Mouse (Mus musculus) MEL-GATA-1-ER (cell line): ENCODE results near the gene Gm20458.

Source experiments
- DNase-seq: peaks from one replicate; pipeline ENCODE4 v3.0.0-alpha.2; 2012; ENCODE audit warnings: low read depth; ENCODE audit errors: extremely low read depth

Gene Gm20458

DNA sequence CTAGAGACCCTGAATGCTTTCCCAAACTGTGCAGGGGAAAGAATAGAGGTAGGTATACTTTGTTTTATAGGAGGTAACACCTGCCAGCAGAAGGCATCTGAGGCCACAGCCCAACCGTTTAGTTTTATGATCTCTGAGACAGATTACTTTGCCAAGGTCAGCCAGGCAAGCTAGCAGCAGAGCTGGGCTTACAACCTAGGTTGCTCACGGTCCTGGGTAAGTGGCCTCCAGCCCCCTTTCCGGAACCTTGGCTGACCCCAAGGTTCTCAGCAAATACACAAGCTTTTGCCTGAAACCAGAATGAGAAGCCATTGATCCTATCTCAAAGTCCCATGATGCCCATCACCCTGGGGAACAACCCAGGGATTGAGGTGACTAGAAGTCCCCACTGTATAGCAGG, 26.1 kb upstream of the Gm20458 start:
- DNase-seq, result no peak

DNA sequence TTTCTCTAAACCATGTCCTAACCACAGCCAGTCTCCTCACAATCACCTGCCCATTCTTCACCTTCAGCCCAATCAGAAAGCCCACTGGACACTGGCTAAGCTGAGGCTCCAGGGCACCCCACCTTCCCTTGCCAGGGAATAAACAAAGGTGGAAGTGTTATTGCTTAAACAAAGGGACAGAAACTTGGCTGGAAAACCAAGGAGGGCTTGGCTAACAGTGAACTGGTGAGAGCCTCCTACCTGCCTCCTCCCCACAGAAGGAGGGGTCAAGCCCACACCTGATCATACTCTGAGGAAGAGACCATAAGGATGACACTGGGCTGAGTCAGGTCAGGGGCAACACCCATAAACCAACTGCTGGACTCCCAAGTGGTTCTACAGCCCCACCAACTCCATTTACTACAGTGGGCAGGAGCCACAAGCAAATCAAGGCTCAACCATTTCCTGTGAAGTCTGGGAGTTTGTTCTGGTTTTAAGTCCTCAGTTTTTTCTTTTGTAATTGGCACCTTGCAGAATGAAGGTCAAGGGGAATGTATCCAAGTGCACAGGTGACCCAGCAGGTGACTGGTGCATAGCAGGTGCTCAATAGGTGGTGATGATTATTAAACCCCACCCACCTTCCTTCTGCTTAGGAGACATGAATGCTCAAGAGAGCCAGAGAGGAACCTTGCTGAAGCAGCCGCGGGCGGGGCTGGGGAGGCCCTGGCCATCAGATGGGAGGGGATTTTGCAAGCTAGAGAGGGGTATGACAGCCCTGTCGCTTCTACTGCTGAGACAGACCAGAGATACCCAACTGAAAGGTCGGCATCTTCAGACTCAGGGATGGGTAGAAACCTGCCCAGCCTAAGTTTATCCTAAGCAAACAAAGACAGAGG, 25.3 kb upstream of the Gm20458 start:
- no peak for DNase-seq

DNA sequence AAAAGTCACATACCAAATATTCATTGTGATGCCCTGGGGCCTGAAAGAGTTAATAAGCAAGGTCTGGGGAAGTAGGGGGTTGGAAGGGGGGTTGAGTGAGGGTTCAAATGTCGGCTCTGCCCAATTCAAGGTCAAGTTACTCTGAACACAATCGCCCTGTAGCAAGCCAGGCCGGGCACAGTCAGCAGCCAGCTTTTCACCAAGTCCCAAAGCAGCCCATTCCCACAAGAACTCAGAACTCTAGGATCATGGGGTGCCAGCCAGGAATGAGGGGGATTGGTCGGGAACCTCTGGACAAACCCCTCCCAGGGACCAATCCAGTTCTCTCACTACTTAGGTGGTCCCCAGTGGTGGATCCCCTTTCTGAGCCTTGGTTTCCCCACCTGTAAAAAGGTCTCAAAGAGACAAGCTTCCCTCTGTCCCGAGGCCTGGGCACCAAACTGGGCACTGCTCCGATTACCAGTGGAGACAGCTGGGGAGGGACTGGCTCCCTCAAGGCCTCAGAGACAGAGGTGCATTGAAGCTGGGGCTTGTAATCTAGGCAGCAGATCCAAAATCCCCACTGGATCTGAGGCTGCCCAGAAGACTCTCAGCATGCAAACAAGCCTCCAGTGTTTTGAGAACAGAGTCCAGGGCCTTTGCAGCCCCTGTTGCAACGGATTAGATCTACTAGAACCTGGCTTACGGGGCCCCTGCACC, 24.4 kb upstream of the Gm20458 start:
- DNase-seq, result no peak

DNA sequence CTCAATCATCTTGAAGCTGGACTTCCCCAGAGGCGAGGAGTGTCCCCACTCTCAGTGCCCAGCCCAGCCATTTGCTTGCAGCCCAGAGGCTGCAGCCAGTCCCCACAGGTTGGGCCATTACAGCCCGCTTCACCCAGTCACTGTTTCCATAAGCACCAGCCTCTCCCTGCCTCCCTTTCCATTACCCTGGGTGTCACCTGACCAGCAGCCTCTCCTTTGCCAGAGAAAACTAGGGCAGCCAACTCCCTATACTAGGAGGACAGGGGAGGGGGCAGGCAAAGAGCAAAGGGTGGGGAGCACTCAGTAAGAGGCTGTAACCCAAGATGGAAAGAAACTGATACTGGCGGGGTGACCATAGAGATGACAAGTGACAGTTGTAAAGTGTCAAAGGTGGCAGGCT, 23.8 kb upstream of the Gm20458 start:
- DNase-seq, result no peak

DNA sequence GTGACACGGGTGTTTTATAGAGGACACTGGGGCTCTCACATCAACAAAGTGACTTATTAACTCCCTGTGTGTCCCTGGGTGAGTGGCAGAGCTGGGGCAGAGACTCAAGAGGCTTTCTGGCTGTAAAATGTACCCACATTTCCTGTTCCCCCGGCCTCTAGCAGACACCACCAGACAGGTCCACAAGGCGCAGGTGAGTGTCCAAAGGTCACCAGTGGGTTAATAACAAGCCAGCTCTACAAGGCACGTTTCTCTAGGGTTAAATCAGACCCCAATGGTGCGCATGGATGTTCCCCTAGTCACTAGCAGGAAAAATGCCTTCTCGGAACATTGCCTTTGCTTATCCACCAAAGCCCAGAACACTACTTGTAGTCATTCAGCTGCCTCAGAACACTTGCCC, 23.1 kb upstream of the Gm20458 start:
- DNase-seq, result no peak

DNA sequence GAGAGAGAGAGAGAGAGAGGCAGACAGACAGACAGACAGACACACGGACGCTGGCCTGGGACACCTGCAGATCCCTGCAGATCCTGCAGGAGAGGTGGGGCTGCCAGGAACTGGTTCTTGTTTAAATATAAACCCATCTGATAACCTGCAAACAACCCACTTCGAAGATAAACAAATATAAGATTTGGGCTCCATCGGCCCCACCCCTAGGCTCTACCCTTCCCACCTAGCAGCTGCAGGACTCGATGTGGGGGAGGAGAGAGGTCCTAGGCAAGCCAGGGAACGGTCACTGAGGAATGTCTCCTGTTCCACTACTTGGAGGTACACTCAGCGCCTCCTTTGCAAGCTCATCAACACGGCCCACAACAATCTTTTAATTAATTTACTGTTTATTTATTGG, 22.5 kb upstream of the Gm20458 start:
- DNase-seq, result no peak

DNA sequence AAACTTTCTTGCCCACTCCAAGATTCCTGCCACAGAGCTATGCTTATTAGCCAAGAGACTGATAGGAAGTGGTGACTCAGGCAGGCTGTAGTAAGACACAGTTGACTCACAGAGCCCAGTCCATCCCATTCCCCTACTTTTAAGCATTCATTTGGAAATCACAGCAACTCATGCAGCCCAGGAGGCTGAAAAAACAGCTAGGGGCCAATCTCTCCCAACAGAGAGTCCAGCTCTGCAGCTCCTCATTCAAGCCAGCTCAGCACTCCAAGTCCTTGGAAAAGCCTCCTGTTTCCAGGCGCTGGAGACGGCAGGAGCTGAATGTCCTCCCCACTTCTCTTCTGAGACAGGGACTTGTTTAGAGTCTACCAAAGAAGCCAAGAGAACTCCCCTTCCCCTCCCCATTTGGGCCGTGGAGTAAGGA, 21.8 kb upstream of the Gm20458 start:
- DNase-seq, result no peak

DNA sequence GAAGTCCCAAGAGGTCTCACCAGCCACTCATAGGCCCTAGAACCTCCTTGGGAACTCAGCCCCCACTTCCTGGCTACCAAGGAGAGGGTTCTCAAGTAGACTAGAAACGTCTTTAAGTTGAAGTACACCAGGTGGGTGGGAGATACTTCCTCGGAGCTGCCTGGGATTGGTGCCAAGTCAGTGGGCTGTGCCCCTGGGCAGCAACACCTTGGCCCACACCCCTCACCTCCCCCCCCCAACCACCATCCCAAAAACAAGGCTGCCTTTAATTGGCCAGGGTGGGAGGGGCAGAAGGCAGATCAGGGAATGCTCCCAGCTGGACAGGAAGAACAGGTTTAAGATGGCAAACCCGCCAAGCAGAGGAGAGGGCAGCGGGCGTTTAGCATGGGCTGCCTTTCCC, 20.5 kb upstream of the Gm20458 start:
- no peak for DNase-seq

DNA sequence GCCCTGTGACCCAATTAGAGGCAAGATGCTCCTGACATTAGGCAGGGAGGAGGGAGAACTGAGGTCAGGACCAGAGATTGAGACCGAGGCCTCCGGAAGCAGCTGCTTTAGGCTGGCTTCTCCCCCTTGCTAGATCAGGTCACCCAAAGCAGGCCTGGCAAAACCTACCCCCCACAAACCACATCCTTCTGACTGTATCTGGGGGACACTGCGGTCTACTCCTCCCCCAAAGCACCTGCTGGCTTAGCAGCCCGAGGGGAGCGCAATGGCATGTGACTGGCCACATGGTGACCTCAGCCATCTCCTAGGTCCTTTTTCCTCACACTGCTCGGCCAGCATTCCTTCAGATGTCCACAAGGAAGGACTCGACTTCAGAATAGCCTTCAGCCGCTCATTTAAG, 19.6 kb upstream of the Gm20458 start:
- DNase-seq, result no peak

DNA sequence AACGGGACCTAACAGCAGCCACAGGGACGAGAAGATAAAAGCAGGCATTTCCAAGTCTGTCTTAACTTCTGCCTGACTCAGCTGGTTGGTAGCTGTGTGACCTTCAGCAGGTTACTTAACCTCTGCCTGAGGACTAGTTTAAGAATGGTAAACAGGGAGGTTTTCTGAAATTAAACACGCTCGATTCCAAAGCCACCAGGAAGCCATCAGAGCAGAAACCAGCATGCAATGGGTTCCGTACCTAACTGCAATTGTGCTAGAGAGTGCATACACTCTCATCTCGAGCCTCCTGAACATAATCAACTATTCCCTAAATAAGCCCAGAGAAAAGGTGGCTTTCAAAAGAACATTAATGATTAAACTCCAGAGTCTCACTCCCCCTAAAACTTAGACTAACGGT, 19.0 kb upstream of the Gm20458 start:
- DNase-seq, result no peak

DNA sequence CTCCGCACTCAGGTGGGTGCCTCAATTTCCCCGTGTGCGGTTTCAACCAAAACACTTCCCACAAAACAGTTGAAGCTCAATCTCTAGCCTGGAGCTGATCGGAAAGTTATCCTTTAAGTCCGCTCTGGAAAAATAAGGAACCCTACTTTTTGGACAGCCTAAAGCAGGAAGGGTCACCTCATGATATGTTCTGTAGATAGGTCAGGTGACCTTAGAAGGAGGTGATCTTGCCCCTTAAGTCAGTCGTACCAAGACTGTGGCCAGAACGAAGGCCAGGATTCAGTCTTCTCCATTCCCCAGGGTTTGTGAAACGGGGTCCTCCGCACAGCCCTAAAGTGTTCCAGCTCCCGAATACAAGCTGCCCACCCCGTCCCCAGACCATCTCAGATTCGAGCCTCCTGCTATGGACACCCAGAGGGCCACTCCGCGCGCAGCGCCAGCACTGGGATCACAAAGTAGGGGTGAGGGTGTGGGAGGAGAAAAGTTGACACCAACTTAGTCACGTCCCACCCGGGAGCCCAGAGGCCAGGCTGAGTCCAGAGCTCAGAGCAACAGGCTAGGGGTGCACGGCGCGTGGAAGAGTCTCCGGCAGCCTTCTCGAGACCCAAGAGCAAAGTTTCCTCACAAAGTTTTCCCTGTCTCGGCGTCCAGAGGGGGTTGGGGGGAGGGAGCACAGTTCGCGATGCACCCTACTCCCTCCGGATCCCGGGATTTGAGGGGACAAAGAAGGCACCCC, 18.3 kb upstream of the Gm20458 start:
- no peak for DNase-seq

DNA sequence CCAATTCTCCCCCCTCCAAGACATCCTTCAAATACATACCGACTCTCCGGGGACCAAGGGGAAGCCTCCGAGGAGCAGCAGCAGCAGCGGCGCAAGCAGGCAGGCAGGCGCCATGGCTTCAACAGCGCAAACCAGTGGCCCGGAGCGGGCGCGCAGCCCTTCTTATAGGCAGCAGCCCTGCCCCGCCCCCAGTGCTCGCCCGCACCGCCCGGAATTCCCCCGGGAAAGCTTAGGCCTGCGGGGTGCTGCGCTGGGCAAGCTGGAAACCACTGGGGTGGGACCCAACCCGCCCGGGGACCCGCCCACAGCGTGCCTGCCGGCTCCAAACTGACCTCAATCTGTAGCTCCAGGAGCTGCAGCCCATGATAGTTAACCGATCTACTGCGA, 17.7 kb upstream of the Gm20458 start:
- DNase-seq, result no peak

DNA sequence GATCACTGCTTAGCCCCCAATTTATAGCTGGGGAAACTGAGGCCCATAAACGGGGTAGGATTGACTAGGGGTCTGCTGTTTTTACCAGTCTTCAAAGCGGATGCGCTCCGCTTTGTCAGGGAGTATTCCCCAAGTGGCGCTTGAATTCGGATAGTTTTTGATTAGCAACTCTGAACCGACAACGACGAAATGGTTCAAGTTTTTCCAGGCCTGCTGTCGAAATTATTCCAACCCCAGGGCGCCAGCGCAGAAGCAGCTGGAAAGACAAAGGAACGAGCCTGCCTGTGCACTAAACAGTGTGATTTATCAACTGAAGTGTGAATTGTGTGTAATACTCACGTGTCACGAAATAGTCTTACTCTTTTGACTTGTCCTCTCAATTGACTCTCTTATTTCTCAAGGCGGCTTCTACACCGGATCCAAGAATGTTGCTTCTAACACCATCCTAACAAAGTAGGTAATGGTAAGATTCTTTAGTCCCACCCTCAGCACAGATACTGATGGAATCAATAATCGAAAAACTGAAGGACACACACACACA, 17.2 kb upstream of the Gm20458 start, which contains the start of gene Sdc4:
Gene Sdc4 (minus strand): TSS at position 428 of the 541 bp plus-strand sequence.
- no peak for DNase-seq

DNA sequence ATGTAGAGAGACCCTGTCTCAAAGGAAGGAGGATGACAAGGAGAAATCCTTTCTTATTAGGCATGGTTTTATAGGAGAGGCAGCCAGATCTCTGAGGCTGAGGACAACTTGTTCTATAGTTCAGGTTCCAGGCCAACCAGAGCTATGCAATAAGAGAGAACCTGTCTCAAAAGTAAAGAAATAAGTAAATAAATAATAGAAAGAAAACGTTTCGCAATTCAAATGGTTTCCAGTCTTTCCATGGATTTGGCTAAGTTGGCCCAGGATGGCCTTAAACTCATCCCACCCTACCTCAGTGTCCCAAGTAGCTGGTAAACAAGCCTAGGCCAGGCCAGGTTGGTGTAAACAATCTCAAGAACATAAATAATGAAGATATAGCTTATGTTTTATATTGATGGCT, 16.1 kb upstream of the Gm20458 start:
- no peak for DNase-seq

DNA sequence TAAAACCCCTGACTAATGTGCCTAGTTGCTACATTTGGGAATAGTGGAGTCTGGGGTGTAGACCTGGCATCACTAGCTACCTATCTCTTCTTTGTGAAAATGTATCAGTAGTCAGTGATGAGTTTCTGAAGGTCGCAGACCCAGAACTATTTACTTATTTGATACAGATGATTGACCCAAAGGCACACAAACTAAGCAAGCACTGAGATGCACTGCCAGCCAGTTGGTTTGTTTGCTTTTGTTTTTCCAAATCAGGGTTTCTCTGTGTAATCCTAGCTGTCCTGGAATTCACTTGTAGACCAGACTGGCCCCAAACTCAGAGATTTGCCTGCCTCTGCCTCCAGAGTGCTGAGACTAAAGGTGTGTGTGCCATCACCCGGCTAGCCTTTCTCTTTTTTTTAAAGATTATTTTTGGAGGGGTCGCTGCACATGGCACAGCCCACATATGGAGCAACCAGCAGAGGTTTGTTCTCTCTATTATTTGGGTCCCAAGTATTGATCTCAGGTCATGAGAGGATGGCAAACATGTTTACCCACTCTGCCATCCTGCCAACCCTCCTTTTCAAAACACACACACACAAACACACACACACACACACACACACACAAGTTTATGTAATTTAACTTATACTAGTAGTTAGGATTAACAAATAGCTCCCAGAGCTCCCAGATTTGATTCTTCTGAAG, 15.2 kb upstream of the Gm20458 start:
- no peak for DNase-seq

DNA sequence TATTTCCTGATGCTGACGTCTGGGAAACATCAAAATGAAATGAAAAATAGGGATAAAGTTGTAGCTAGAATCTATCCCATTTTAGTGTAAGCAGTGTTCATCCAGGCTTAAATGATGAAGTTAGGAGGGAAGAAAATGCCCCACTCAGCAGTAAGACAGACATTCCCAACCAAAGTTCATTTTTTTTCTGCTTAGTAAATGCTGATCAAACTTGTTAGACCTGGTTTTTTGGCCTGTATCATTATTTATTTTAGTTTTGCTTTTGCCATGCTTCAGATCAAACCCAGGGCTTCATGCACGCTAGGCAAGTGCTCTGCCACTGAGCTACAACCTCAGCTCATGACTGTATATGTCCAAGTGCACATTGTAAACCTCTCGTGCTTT, 14.7 kb upstream of the Gm20458 start:
- no peak for DNase-seq

DNA sequence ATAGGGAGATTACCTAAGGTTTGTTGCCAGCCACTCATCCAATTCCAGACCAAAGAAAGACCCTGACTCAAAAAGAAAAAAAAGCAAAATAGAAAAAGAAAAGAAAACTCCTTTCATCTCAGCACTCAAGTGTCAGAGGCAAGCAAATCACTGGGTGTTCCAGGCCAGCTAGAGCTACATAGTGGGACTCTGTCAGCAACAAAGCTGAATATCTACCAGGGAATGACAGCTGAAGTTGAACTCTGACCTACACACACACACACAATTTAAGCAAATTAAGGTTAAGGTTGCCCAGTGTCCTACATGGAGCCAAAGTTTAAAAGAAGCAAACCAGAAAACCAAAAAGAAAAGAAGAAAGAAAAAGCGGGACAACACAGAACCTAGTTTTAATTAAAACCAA, 12.6 kb upstream of the Gm20458 start:
- DNase-seq, result no peak

DNA sequence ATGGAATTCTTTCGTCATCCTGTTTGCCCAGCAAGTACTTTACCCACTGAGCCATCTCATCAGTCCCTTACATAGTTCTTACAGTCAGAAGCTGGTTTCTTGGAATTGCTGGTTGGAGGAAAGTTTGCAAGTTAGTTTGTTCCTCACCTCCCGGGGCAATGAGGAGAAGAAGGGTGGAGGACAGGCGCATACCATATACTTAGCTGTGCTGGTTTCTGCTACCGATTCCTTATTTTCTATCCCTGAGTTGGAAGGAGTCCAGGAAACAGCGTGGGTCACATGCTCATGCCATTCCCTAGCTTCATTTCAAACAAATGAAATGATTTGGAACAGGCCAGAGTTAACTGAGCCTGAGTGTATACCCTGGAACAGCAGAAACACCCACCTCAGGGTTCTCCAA, 11.8 kb upstream of the Gm20458 start:
- DNase-seq, result no peak

DNA sequence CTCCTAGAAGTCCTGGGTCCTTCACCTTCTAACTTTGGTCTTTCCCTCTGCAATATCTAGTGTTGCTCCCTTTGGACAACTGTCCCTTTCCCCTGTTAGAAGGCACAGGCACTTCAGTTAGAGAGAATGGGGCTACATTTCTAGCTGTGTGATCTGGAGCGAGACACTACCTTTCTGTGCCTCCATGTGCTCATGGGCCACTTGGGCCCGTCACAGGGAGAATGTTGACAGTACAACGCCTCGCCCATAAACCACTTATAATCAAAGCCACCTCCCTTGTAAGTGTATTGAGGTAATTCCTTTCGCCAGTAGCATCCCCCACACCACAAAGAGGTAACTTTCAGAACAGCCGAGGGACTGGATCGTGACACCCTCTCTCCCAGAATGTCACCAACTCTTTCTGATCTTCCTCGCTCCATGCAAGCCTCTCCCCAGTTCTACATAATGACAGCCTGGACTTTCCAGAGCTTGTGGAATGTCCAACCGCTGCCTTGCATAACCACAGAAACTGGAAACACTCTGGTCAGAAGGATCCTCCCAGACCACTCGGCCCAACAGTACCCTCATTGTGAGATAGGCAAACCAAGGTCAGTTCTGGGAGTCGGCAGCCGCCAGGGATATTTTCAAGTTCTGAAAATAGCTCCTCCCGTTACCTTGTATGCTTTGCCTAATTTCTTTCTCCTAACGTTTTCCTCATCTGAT, 11.3 kb upstream of the Gm20458 start:
- no peak for DNase-seq

DNA sequence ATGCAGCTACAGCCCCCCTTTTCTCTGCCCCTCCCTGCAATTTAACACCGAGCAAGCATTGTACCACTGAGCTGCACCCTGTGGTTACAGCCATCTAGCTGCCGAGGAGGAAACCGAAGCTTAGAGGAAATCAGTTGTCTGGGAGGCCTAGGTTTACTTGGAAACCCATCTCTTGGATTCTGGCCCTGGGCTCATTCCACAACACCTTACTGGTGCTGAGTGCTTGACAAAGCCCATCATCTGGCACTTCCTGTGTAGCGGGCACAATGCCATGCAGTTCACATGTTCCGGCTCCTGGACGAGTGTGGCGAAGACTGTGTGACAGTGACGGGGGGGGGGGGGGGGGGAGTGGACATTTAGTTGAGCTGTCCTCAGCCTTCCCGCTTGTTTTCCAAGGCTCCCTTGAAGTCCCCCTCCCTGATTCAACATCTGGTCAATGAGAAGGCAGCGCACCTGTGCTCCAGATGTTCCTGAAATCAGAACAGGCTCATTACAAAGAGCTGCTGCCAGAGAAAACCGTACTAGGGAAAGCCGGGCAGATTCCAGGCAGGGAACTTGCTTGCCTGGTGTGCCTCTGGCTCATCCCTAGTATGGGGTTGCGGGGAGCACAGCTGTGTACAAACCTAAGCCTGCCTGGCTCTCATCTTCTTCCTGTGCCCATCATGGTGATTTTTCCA, 8.6 kb upstream of the Gm20458 start:
- DNase-seq, result no peak
